18 mouse cellular contexts compared by ENCODE assay signal in genomic region chr8:126387566-126387965, GRCm38 (mm10). TPM values are rescaled to one million over a fixed set of nuclear protein-coding genes. Genes with fewer than 3 reads are reported as not detected.
DNase-seq lines count a peak whose midpoint lies in the region; ATAC-seq and TF ChIP-seq lines count a peak whose summit lies in the region.
"Had no signal": no experiment of that assay in that cellular context is flagged by ENCODE, and none has a peak within 500 bp of the region (broad histone marks: within the 10 kb centered on the region; RNA-seq: fewer than 3 reads in every experiment).

No protein-coding gene starts in this region.

- peak; percentile 15 for DNase-seq in retina, postnatal 1 day
- DNase-seq in retina, embryonic 14.5 days (ENCODE audit: low spot score): no peak
- DNase-seq in CH12.LX (ENCODE audit: extremely low read depth): peak; percentile 84
- peak; percentile 6 for DNase-seq in adipocyte (ENCODE audit: low spot score)
- DNase-seq in kidney, postnatal 36 days: no peak
- DNase-seq in urinary bladder, postnatal 25 days (ENCODE audit: low spot score): no peak
- DNase-seq: adrenal gland, adult 8-10 months; cerebellum, adult 11-12 months; kidney, adult 9 months; left cerebral cortex, postnatal 4 days; right cerebral cortex, postnatal 4 days; thymus, adult 2 months had no signal

- peaks cover 6% of the 10 kb centered on the region for H3K9me3 ChIP-seq in CH12.LX (replicated peaks; ENCODE audit: low read length)
- H3K9me3 ChIP-seq in forebrain, embryonic 16.5 days (ENCODE audit: control insufficient read depth, low read length): no peaks in the 10 kb centered on the region
- H3K9me3 ChIP-seq: heart, embryonic 12.5 days; lung, embryonic 15.5 days had no signal

- WGBS in forebrain, embryonic 16.5 days: 88% methylated on average over 4 of the region's 4 CpGs

- in situ Hi-C loops in CH12.LX (cut with MboI; ENCODE audit: low pct_ligation_motif_present, low pct_unique_long_range_greater_than_20kb, low sequenced_read_pairs): loop anchor here (25.0 kb wide), 2 partner anchors 125 to 425 kb away; no protein-coding TSS in a partner anchor

- dilution Hi-C loops in CH12.LX (cut with MboI; ENCODE audit: extremely low pct_ligation_motif_present, extremely low pct_unique_long_range_greater_than_20kb, low sequenced_read_pairs): no loop called here

- TF ChIP-seq POLR2A in CH12.LX (IDR thresholded peaks at IDR 0.05; ENCODE audit: low read depth, low read length): no peak

- no peak for ATAC-seq in forebrain, embryonic 16.5 days
- ATAC-seq: forebrain, embryonic 14.5 days had no signal

- TF ChIP-seq CTCF in CH12.LX (conservative IDR thresholded peaks at IDR 0.05 in 1 of 2, IDR thresholded peaks at IDR 0.05 in 1 of 2; ENCODE audit: low read depth in 2 of 2, low read length in 2 of 2): no peak

- no peaks in the 10 kb centered on the region for H3K36me3 ChIP-seq in CH12.LX (replicated peaks in 1 of 2; ENCODE audit: control insufficient read depth in 1 of 2, insufficient read depth in 1 of 2, low read length in 1 of 2)
- H3K36me3 ChIP-seq in forebrain, embryonic 16.5 days (ENCODE audit: control insufficient read depth, insufficient read depth): no peaks in the 10 kb centered on the region
- H3K36me3 ChIP-seq: heart, embryonic 12.5 days; lung, embryonic 15.5 days had no signal

- no peaks in the 10 kb centered on the region for H3K4me1 ChIP-seq in CH12.LX (ENCODE audit: control insufficient read depth in 1 of 2, insufficient read depth in 2 of 2)
- H3K4me1 ChIP-seq in forebrain, embryonic 16.5 days (replicated peaks; ENCODE audit: control insufficient read depth, insufficient read depth, low read length): 0 out of 2 replicates have a peak, but pooled peaks cover 3% of the 10 kb centered on the region
- H3K4me1 ChIP-seq: heart, embryonic 12.5 days; lung, embryonic 15.5 days had no signal

- H3K79me2 ChIP-seq in CH12.LX (replicated peaks; ENCODE audit: control insufficient read depth, extremely low read depth, insufficient read depth, poor library complexity, severe bottlenecking): no peaks in the 10 kb centered on the region

- H3K27ac ChIP-seq in CH12.LX (ENCODE audit: insufficient read depth, low read depth): no peak overlapping the region
- H3K27ac ChIP-seq in forebrain, embryonic 16.5 days (ENCODE audit: low read length): no peak overlapping the region
- H3K27ac ChIP-seq: lung, embryonic 15.5 days had no signal

- no peak overlapping the region for H3K9ac ChIP-seq in CH12.LX (ENCODE audit: insufficient read depth, low read depth)
- H3K9ac ChIP-seq in forebrain, embryonic 16.5 days (replicated peaks; ENCODE audit: low read depth, low read length): no peak overlapping the region
- H3K9ac ChIP-seq: heart, embryonic 12.5 days; lung, embryonic 15.5 days had no signal

- H3K4me3 ChIP-seq in CH12.LX (replicated peaks in 1 of 3; ENCODE audit: low read depth in 2 of 3, low read length in 2 of 3, poor library complexity in 1 of 3): peak overlapping the region in 1 of 3 experiments; percentile 2
- no peak overlapping the region for H3K4me3 ChIP-seq in forebrain, embryonic 16.5 days (replicated peaks; ENCODE audit: low read length)
- H3K4me3 ChIP-seq: erythroblast, embryonic 14.5 days; heart, embryonic 12.5 days; lung, embryonic 15.5 days had no signal

- no peak overlapping the region for H3K4me2 ChIP-seq in CH12.LX (ENCODE audit: insufficient read depth, low read depth, poor library complexity, severe bottlenecking)
- no peak overlapping the region for H3K4me2 ChIP-seq in forebrain, embryonic 16.5 days (ENCODE audit: low read length)
- H3K4me2 ChIP-seq: heart, embryonic 12.5 days; liver, embryonic 11.5 days; lung, embryonic 15.5 days had no signal

- no peak for TF ChIP-seq EP300 in CH12.LX (IDR thresholded peaks at IDR 0.05; ENCODE audit: low read length)

- TF ChIP-seq RAD21 in CH12.LX (IDR thresholded peaks at IDR 0.05; ENCODE audit: low read depth, low read length): no peak

- H3K27me3 ChIP-seq in CH12.LX (replicated peaks): peaks cover 44% of the 10 kb centered on the region
- H3K27me3 ChIP-seq in forebrain, embryonic 16.5 days (replicated peaks; ENCODE audit: control insufficient read depth, insufficient read depth, low read length): no peaks in the 10 kb centered on the region
- H3K27me3 ChIP-seq: heart, embryonic 12.5 days; lung, embryonic 15.5 days had no signal

TF ChIP-seq in CH12.LX, 34 proteins besides CTCF, POLR2A, EP300 and RAD21:
- TF ChIP-seq KAT2A (IDR thresholded peaks at IDR 0.05; ENCODE audit: insufficient replicate concordance, low read length) (no peak), MEF2A (IDR thresholded peaks at IDR 0.05; ENCODE audit: borderline replicate concordance, low read depth, low read length) (no peak), TBP (conservative IDR thresholded peaks at IDR 0.05; ENCODE audit: low read depth, low read length) (no peak), IRF4 (IDR thresholded peaks at IDR 0.05; ENCODE audit: low read depth, low read length) (peak; percentile 23; the same call in 1 of the 2 replicates), MYC (IDR thresholded peaks at IDR 0.05; ENCODE audit: low read depth, low read length) (no peak), ZC3H11A (IDR thresholded peaks at IDR 0.05; ENCODE audit: low read depth, low read length) (no peak), TCF12 (IDR thresholded peaks at IDR 0.05; ENCODE audit: low read depth, low read length) (no peak), ELF1 (IDR thresholded peaks at IDR 0.05; ENCODE audit: low read depth, low read length) (peak; percentile 49), ETS1 (conservative IDR thresholded peaks at IDR 0.05; ENCODE audit: low read depth, low read length) (no peak), HCFC1 (IDR thresholded peaks at IDR 0.05; ENCODE audit: low read depth, low read length) (peak; percentile 59)

RNA-seq across cellular contexts. Expression of gene Coa6, which starts 34.7 kb away (rescaled TPM):
- total RNA-seq in CH12.LX (2012; rRNA removed) (29.1 and 29.8 TPM in 2 replicates), CH12.LX (2014; rRNA removed) (30.3 and 36.5 TPM in 2 replicates)
- 26.1 and 26.6 TPM in 2 replicates for polyA plus RNA-seq in CH12.LX (2012; ENCODE audit: insufficient read length, low read depth)
- 43.2 and 44.0 TPM in 2 replicates for polyA plus RNA-seq in forebrain, embryonic 16.5 days (2015; fragmentation: Nextera tagmentation; extraction: Ambion mirVana)

Comparison
In these comparisons a context has a peak if more than half of its experiments do, and no peak if none do; other contexts are left out.
1. DNase-seq: peak in retina, postnatal 1 day (single experiment), CH12.LX (single experiment) and adipocyte (single experiment); none in retina, embryonic 14.5 days (single experiment), kidney, postnatal 36 days (0 of 2) and urinary bladder, postnatal 25 days (single experiment).